Mouse (Mus musculus): ENCODE measurements around the gene Snai3.

Snai3 gene

GRCm38 (mm10) chr8:122430058-122430636 is 30.4 kb downstream of the Snai3 start:
- DNase-seq (ENCODE audit: low read depth), result no peak

- no peak for DNase-seq (ENCODE audit: low read depth)
These were observed 32.4 kb downstream of the Snai3 start for GRCm38 (mm10) chr8:122428163-122428562.

- no peak for DNase-seq (ENCODE audit: low read depth)
These were observed 32.9 kb downstream of the Snai3 start for GRCm38 (mm10) chr8:122427607-122428006.

GRCm38 (mm10) chr8:122426145-122426544 is 34.4 kb downstream of the Snai3 start:
- DNase-seq (ENCODE audit: low read depth), result no peak

GRCm38 (mm10) chr8:122423659-122424058 is 36.9 kb downstream of the Snai3 start:
- DNase-seq (ENCODE audit: low read depth), result no peak

- no peak for DNase-seq (ENCODE audit: low read depth)
These were observed 37.3 kb downstream of the Snai3 start for GRCm38 (mm10) chr8:122423217-122423616.

GRCm38 (mm10) chr8:122421376-122422070 is 39.0 kb downstream of the Snai3 start, which contains the start of gene Il17c:
Il17c (plus strand) TSS chr8:122422020.
- no peak for DNase-seq (ENCODE audit: low read depth)

- no peak for DNase-seq (ENCODE audit: low read depth)
These were observed 40.5 kb downstream of the Snai3 start for GRCm38 (mm10) chr8:122419881-122420555.

GRCm38 (mm10) chr8:122415554-122415953 is 45.0 kb downstream of the Snai3 start:
- DNase-seq (ENCODE audit: low read depth), result no peak

- DNase-seq (ENCODE audit: low read depth), result no peak
These were observed 46.2 kb downstream of the Snai3 start for GRCm38 (mm10) chr8:122414311-122414710.

GRCm38 (mm10) chr8:122407678-122408077 is 52.9 kb downstream of the Snai3 start:
- DNase-seq (ENCODE audit: low read depth), result no peak

- DNase-seq (ENCODE audit: low read depth), result no peak
These were observed 55.3 kb downstream of the Snai3 start for GRCm38 (mm10) chr8:122405146-122405805.
